Mouse (Mus musculus) hematopoietic stem cell, adult 5-6 weeks (primary cell): ENCODE data around the gene Prima1. TPM values are rescaled to one million over a fixed set of nuclear protein-coding genes. Genes with fewer than 3 reads are reported as not detected.

Experiments
- ATAC-seq, 2 experiments: fragments of 125-278 bp in 1 of 2; replicated peaks in 1 of 2; 2 replicates each; pipeline ENCODE4 v1.8.0; 2016 to 2017; ENCODE audit warnings: inconsistent platforms in 2 of 2, mild to moderate bottlenecking in 2 of 2, moderate number of reproducible peaks in 2 of 2, low read depth in 1 of 2, moderate TSS enrichment in 1 of 2; ENCODE audit not compliant: low FRiP score in 2 of 2, poor library complexity in 2 of 2, severe bottlenecking in 2 of 2, insufficient read depth in 1 of 2, low TSS enrichment in 1 of 2
- total RNA-seq: library from RNA; stranded (forward); fragments of 172-1452, 232-1000 nt; gene quantifications from 2 replicates; pipeline ENCODE4 v1.2.3, GENCODE M21; 2017

Prima1 gene
- total RNA-seq, 1 experiment from 2014 or later, result not detected

- ATAC-seq, result no peak
These were observed 58.9 kb downstream of the Prima1 start for GRCm38 (mm10) chr12:103183057-103183456.

GRCm38 (mm10) chr12:103168892-103169291 lies 73.1 kb downstream of the Prima1 start:
- no peak for ATAC-seq

GRCm38 (mm10) chr12:103164101-103165030 lies 77.6 kb downstream of the Prima1 start:
- no peak for ATAC-seq

- ATAC-seq, result no peak
These were observed 78.4 kb downstream of the Prima1 start for GRCm38 (mm10) chr12:103163596-103163995.

- ATAC-seq, result no peak
These were observed 81.2 kb downstream of the Prima1 start for GRCm38 (mm10) chr12:103160721-103161120.

GRCm38 (mm10) chr12:103159016-103159415 lies 82.9 kb downstream of the Prima1 start:
- ATAC-seq, result no peak

- no peak for ATAC-seq
These were observed 84.6 kb downstream of the Prima1 start for GRCm38 (mm10) chr12:103157129-103157910.

- no peak for ATAC-seq
These were observed 86.5 kb downstream of the Prima1 start for GRCm38 (mm10) chr12:103155406-103155805.

GRCm38 (mm10) chr12:103154927-103155326 lies 87.0 kb downstream of the Prima1 start:
- ATAC-seq, result no peak

GRCm38 (mm10) chr12:103150247-103150646 lies 91.7 kb downstream of the Prima1 start:
- ATAC-seq, result no peak

Other genes with a start within 250 kb of the Prima1 start
- gene Fam181a, start 68.8 kb upstream of the Prima1 start, total RNA-seq, result not detected in 2 replicates
- 3.3 TPM in 1 of 2 replicates, not detected in the other for gene Asb2, start 113.9 kb upstream of the Prima1 start, total RNA-seq
- 3.4 and 5.2 TPM in 2 replicates for gene Otub2, start 146.5 kb upstream of the Prima1 start, total RNA-seq
- 1.2 and 4.7 TPM in 2 replicates for gene 9330161L09Rik, start 165.7 kb upstream of the Prima1 start, total RNA-seq
- 129 and 149 TPM in 2 replicates for gene Ddx24, start 183.7 kb upstream of the Prima1 start, total RNA-seq
- 137 and 147 TPM in 2 replicates for gene Ifi27, start 192.1 kb upstream of the Prima1 start, total RNA-seq
- gene Ifi27l2a, start 201.5 kb upstream of the Prima1 start, total RNA-seq, result 25.4 and 57.7 TPM in 2 replicates
- not detected in 2 replicates for gene Ifi27l2b, start 215.1 kb upstream of the Prima1 start, total RNA-seq